Mouse (Mus musculus): ENCODE measurements around the gene Tmem217. TPM values are rescaled to one million over a fixed set of nuclear protein-coding genes. Genes with fewer than 3 reads are reported as not detected.

The Tmem217 gene
- total and polyA plus RNA-seq, 3 experiments, result 2.5 to 4.5 TPM; not detected in 1

DNA sequence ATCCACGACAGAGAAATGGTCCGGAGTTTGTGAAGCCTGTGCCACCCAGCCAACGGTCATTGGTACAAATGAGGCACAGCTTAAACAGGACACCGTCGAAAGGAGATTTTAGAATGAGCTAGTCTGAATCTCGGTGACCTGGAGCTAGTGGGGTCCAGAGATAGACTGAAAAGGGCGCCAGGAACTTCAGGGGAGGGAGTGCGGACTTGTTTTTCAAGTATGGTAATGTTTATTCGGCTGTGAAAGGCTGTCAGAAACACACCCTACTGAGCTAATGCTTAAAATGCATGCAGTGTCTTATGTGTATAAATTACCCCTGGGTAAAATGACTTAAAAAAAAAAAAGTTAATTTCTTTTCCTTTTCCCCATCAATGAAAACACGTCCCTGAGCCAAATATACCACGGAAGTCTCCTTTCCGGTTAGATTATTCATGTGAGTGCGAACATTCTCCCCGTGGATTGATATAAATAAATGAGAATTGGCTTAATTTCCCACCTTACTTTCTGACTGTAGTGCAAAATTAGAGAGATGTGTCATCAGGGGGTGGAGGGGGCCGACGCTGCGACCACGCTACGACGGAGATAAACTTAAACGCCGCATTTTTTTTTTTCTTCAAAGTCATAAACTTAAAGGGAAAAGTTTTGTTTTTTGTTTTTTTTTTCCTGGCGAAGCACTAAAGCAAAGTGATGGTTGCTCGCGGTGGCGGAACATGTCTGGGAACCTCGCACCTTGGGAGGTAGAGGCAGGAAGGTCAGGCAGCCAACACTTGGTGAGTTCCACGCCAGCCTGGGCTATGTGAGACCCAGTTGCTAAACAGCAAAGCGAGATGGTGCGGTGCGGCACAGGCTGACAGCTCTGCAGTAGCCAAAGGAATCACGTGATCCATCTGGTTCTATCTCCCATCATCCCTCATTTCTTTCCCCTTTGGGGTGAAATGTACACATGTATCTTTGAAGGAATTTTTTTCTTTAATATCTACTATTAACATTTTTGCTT lies 49.2 kb downstream of the Tmem217 start (continued):
- peak; percentile 24 to 74; a peak in 2 of 4 replicates for TF ChIP-seq POLR2A (IDR thresholded peaks at IDR 0.05; ENCODE audit: control insufficient read depth in 1 of 2, insufficient read depth in 1 of 2, low read depth in 1 of 2, low read length in 2 of 2, poor library complexity in 1 of 2)
- TF ChIP-seq CHD1 (IDR thresholded peaks at IDR 0.05; ENCODE audit: low read depth, low read length), result peak; percentile 31; the same call in 1 of the 2 replicates
- TF ChIP-seq MXI1 (IDR thresholded peaks at IDR 0.05; ENCODE audit: low read depth, low read length), result peak; percentile 62; the same call in 1 of the 2 replicates
- no peak for TF ChIP-seq ZC3H11A (IDR thresholded peaks at IDR 0.05; ENCODE audit: low read depth, low read length)
- TF ChIP-seq ZKSCAN1 (IDR thresholded peaks at IDR 0.05; ENCODE audit: low read depth, low read length), result no peak
- TF ChIP-seq POLR2AphosphoS5 (IDR thresholded peaks at IDR 0.05; ENCODE audit: borderline replicate concordance, low read depth, low read length), result 0 out of 2 replicates have a peak, but pooled peaks have one; percentile 44
- peak; percentile 24; the same call in 1 of the 2 replicates for TF ChIP-seq HCFC1 (IDR thresholded peaks at IDR 0.05; ENCODE audit: low read depth, low read length)
- peak; percentile 20; the same call in 1 of the 2 replicates for TF ChIP-seq ELF1 (IDR thresholded peaks at IDR 0.05; ENCODE audit: low read depth, low read length)
- TF ChIP-seq TBP (IDR thresholded peaks at IDR 0.05; ENCODE audit: low read depth, low read length), result peak; percentile 45
- TF ChIP-seq ETS1 (IDR thresholded peaks at IDR 0.05; ENCODE audit: low read depth, low read length), result peak; percentile 41
- TF ChIP-seq MAX (IDR thresholded peaks at IDR 0.05; ENCODE audit: low read length), result peak; percentile 80

DNA sequence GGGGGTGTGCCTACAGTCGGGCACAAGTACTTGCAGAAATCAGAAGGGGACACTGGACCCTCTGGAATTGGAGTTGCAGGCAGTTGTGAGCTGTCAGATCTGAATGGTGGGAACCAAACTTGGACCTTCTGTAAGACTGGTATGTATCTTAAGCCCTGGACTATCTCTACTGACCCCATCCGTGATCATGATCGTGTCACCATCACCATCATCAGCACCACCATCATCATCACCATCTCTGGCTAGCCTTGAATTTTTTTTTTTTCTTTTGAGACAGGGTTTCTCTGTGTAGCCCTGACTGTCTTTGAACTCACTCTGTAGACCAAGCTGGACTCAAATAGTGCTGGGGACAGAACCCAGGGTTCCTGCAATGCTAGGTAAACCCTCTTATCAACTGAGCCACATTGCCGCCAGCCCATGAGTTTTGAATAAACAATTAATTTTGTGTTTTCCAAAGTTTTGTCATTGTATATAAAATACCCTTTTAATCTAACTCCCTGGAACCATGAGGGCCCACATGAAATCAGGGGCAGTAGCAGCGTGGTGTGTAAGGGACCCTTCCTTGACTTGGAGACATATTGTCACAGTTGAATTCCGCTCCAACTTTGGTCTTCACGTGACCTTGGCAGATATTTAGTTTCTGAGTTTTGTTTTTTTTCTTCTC lies 50.0 kb downstream of the Tmem217 start:
- peak overlapping the region; percentile 53 to 56 for H3K4me3 ChIP-seq (ENCODE audit: control insufficient read depth in 1 of 2, insufficient read depth in 1 of 2, low read depth in 2 of 2, low read length in 2 of 2)
- no peaks in the 10 kb centered on the region for H3K9me3 ChIP-seq (replicated peaks; ENCODE audit: insufficient read depth, low read length)
- H3K27me3 ChIP-seq (ENCODE audit: control insufficient read depth in 1 of 2, insufficient read depth in 2 of 2, low read length in 2 of 2), result no peaks in the 10 kb centered on the region
- H3K36me3 ChIP-seq (ENCODE audit: control insufficient read depth in 1 of 2, insufficient read depth in 2 of 2, low read length in 2 of 2), result peaks cover 0 to 39% of the 10 kb centered on the region in 2 experiments; a peak in 2 of 4 replicates
- H3K27ac ChIP-seq (ENCODE audit: control insufficient read depth, low read depth, low read length), result peak overlapping the region; percentile 100
- H3K4me1 ChIP-seq (ENCODE audit: control insufficient read depth in 1 of 2, insufficient read depth in 2 of 2, low read length in 2 of 2), result peaks cover 4 to 44% of the 10 kb centered on the region in 2 experiments; a peak in 3 of 4 replicates
- peak; percentile 75 for DNase-seq (ENCODE audit: low read depth, low spot score)
- peak overlapping the region; percentile 90 for H3K9ac ChIP-seq (ENCODE audit: control insufficient read depth, low read depth, low read length, poor library complexity, severe bottlenecking)
- no peaks in the 10 kb centered on the region; the same call in 1 of the 2 replicates for H3K79me2 ChIP-seq (ENCODE audit: control insufficient read depth, insufficient read depth, low read length, poor library complexity)
- no peak for TF ChIP-seq MAZ (IDR thresholded peaks at IDR 0.05; ENCODE audit: low read depth, low read length)
- TF ChIP-seq UBTF (IDR thresholded peaks at IDR 0.05; ENCODE audit: borderline replicate concordance, insufficient read depth, low read depth, low read length), result 0 out of 2 replicates have a peak, but pooled peaks have one; percentile 41
- TF ChIP-seq ZNF384 (IDR thresholded peaks at IDR 0.05; ENCODE audit: low read depth, low read length), result peak; percentile 79
- TF ChIP-seq GABPA (IDR thresholded peaks at IDR 0.05; ENCODE audit: low read depth, low read length), result no peak
- no peak for TF ChIP-seq RAD21 (IDR thresholded peaks at IDR 0.05; ENCODE audit: low read depth, low read length)
- no peak for TF ChIP-seq MAFK (IDR thresholded peaks at IDR 0.05; ENCODE audit: borderline replicate concordance, low read depth, low read length)
- peak in 1 of 2 experiments; percentile 68; a peak in 2 of 4 replicates for TF ChIP-seq USF2 (IDR thresholded peaks at IDR 0.05; ENCODE audit: borderline replicate concordance in 1 of 2, insufficient read depth in 1 of 2, low read depth in 1 of 2, low read length in 2 of 2)
- TF ChIP-seq ELF1 (IDR thresholded peaks at IDR 0.05; ENCODE audit: low read depth, low read length), result no peak
- TF ChIP-seq ETS1 (IDR thresholded peaks at IDR 0.05; ENCODE audit: low read depth, low read length), result peak; percentile 42; the same call in 1 of the 2 replicates
- TF ChIP-seq KAT2A (conservative IDR thresholded peaks at IDR 0.05; ENCODE audit: low read depth, low read length), result no peak
- peak in 1 of 2 experiments; percentile 51; a peak in 1 of 4 replicates for TF ChIP-seq EP300 (IDR thresholded peaks at IDR 0.05; ENCODE audit: low read depth in 1 of 2, low read length in 2 of 2)
- TF ChIP-seq NELFE (IDR thresholded peaks at IDR 0.05; ENCODE audit: low read depth, low read length), result no peak
- TF ChIP-seq MYB (IDR thresholded peaks at IDR 0.05; ENCODE audit: low read depth, low read length), result no peak
- no peak for TF ChIP-seq TBP (IDR thresholded peaks at IDR 0.05; ENCODE audit: low read depth, low read length)
- TF ChIP-seq CHD2 (IDR thresholded peaks at IDR 0.05; ENCODE audit: low read length), result no peak
- TF ChIP-seq SIN3A (IDR thresholded peaks at IDR 0.05; ENCODE audit: low read length), result no peak
- TF ChIP-seq HCFC1 (IDR thresholded peaks at IDR 0.05; ENCODE audit: low read depth, low read length), result no peak
- TF ChIP-seq ZC3H11A (IDR thresholded peaks at IDR 0.05; ENCODE audit: low read depth, low read length), result no peak
- TF ChIP-seq MEF2A (IDR thresholded peaks at IDR 0.05; ENCODE audit: extremely low read depth, insufficient replicate concordance, low read depth, low read length, poor library complexity, severe bottlenecking), result no peak
- no peak for TF ChIP-seq JUND (IDR thresholded peaks at IDR 0.05; ENCODE audit: low read depth, low read length)
- peak; percentile 41; the same call in 1 of the 2 replicates for TF ChIP-seq RCOR1 (IDR thresholded peaks at IDR 0.05; ENCODE audit: low read depth, low read length)
- 0 out of 4 replicates have a peak, but pooled peaks of 1 of the 2 experiments have one; percentile 5 for TF ChIP-seq POLR2A (IDR thresholded peaks at IDR 0.05; ENCODE audit: control insufficient read depth in 1 of 2, insufficient read depth in 1 of 2, low read depth in 1 of 2, low read length in 2 of 2, poor library complexity in 1 of 2)
- peak; percentile 93 for TF ChIP-seq USF1 (IDR thresholded peaks at IDR 0.05; ENCODE audit: low read depth, low read length)
- TF ChIP-seq TAL1 (IDR thresholded peaks at IDR 0.05; ENCODE audit: low read length), result peak; percentile 86
